Mouse (Mus musculus): ENCODE data around the gene Gm7247. TPM values are rescaled to one million over a fixed set of nuclear protein-coding genes. Genes with fewer than 3 reads are reported as not detected.
"Not testable (repeated sequence)": the region's sequence is repeated elsewhere in the genome, so short reads cannot be mapped to it uniquely, and the experiment has no call there.

The Gm7247 gene
- polyA plus RNA-seq, 1 experiment from 2014 or later, result not detected

DNA sequence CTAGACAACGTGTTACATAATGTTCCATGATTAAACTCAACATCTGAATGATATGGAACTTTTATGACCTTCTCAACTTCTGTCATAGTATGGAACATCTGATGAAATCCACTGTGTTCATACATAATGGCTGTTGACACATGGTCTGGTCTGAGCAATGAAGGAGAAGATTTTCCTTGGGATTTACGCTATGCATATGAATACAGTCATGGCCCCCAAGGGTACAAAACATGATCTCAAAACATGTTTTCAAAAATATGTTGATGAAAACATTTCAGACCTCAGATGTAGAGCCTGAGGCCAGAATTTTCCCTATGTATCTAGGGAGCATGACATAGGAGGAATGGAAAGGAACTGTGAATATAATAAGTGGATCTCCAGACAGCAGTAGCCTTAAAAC lies 90.0 kb downstream of the Gm7247 start, which contains the start of gene Vmn2r89:
Vmn2r89 (plus strand) TSS at position 301 of the 400 bp plus-strand sequence.
- not testable (repeated sequence) for H3K4me3 ChIP-seq (ENCODE audit: inconsistent target); H3K79me2 ChIP-seq (ENCODE audit: inconsistent target); H3K27ac ChIP-seq; H3K36me3 ChIP-seq (ENCODE audit: inconsistent target)
- 76% methylated on average over 2 of the region's 2 CpGs for WGBS (ENCODE audit: missing documents)

DNA sequence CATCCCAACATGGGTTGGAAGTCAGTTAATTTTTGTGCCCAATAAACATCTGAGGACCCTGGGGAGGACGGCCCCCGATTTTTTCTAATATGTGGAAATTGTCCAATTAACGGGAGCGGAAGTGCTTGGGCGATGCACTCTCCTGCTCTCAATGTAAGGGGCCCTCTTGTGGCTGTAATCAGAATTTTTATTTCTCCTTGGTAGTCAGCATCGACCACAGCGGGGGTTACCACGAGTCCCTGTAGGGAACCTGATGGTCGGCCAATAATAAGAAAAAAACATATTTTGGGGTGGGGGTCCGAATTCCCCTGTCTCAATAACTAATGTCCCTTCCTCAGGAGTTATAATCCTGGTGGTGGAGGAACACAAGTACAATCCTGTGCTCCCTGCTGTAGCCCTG lies 118.7 kb downstream of the Gm7247 start:
- not testable (repeated sequence) for H3K4me3 ChIP-seq (ENCODE audit: inconsistent target); H3K27ac ChIP-seq

GRCm38 (mm10) chr14:51481332-51482015 lies 119.9 kb downstream of the Gm7247 start:
- WGBS (ENCODE audit: missing documents), result 93% methylated on average over 12 of the region's 12 CpGs
- not testable (repeated sequence) for H3K36me3 ChIP-seq (ENCODE audit: inconsistent target); H3K27ac ChIP-seq; H3K4me3 ChIP-seq (ENCODE audit: inconsistent target); H3K79me2 ChIP-seq (ENCODE audit: inconsistent target)

More for the DNA sequence above, 118.7 kb downstream of the Gm7247 start:
- WGBS (ENCODE audit: missing documents), result 91% methylated on average over 10 of the region's 10 CpGs
- H3K36me3 ChIP-seq (ENCODE audit: inconsistent target); H3K79me2 ChIP-seq (ENCODE audit: inconsistent target): not testable (repeated sequence)

DNA sequence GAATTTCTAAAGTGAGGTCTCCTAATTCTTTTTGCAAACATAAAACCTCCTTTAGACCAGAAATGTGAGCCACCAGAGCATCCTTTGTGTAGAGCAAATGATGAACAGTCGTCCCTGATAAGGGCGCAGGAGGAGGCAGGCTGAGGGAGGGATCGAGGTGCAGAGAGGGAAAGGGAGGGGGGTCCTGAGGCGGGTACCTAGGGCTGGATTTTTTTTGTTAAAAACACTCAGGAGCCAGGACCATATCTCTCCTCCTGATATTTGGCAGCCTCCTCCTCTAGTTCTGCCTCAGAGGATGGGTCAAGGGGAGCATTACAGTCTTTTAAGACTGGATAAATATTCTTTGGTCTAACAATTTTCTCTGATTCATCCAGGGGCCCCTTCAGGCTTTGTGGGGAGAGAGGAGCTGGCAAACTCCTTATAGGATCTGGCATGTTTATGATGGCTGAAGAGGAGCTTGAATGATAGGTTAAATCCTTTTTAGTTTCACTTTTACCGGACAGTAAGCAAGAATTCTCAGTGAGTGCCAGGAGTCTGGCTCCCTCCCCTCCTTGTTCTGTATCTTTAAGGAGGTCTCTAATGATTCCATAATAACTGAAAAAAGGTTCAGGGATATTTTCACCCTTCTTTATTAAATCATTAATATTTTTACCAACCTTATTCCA lies 120.6 kb downstream of the Gm7247 start:
- WGBS (ENCODE audit: missing documents), result 93% methylated on average over 5 of the region's 5 CpGs
- Histone ChIP-seq H3K36me3 (ENCODE audit: inconsistent target) (no peaks in the 10 kb centered on the region), H3K79me2 (ENCODE audit: inconsistent target) (no peaks in the 10 kb centered on the region), H3K4me3 (ENCODE audit: inconsistent target) (no peak overlapping the region), H3K27ac (no peak overlapping the region)

DNA sequence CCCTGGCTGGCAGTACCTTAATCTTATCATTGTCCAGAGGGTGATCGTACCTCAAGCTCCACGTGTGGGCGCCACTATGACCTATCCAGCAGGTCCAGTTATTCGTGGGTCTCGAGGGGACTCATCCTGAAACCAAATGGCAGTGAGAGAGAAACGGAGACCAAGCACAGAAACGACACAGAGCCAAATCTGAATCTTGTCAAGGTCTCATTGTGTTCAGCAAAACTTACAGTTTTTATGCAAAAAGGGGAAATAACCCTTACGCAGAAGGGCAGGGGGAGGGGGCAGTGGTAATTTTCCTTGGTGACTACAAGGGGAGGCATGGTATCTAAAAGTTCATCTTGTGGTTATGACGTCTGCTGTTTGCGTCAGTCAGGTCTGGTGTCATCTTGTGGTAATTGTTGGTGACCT lies 121.4 kb downstream of the Gm7247 start:
- H3K36me3 ChIP-seq (ENCODE audit: inconsistent target); H3K79me2 ChIP-seq (ENCODE audit: inconsistent target); H3K27ac ChIP-seq; H3K4me3 ChIP-seq (ENCODE audit: inconsistent target): not testable (repeated sequence)
- WGBS (ENCODE audit: missing documents), result 67% methylated on average over 9 of the region's 10 CpGs

DNA sequence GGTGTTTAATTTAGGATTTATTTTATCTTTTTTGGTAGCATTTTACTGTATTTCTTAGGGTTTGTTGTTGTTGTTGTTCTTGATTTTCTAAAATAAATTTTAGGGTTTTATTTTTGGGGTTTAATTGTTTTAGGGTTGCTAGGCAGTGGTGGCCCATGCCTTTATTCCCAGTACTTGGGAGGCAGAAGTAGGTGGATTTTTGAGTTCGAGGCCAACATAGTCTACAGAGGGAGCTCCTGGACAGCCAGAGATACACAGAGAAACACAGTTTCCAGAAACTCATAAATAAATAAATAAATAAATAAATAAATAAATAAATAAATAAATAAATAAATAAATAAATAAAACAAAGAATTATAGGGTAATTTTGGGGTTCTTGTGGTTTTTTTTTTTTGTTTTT lies 122.1 kb downstream of the Gm7247 start:
- H3K4me3 ChIP-seq (ENCODE audit: inconsistent target), result no peak overlapping the region
- WGBS (ENCODE audit: missing documents), result 100% methylated on average over 1 of the region's 1 CpGs
- H3K36me3 ChIP-seq (ENCODE audit: inconsistent target), result no peaks in the 10 kb centered on the region
- H3K27ac ChIP-seq, result no peak overlapping the region
- no peaks in the 10 kb centered on the region for H3K79me2 ChIP-seq (ENCODE audit: inconsistent target)

DNA sequence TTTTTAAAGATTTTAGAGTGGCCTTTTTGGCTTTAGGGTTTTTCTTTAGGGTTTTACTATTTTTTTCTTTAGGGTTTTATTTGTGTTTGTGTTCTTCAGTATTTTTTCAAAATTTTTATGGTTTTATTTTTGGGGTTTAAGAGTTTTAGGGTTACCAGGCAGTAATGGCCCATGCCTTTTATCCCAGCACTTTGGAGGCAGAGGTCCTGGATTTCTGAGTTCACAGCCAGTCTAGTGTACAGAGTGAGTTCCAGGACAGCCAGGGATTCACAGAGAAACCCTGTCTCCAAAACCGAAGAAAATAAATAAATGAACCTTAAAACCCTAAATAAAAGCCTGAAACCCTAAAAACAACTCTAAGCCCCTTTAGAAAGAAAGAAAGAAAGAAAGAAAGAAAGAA lies 124.6 kb downstream of the Gm7247 start:
- H3K27ac ChIP-seq, result no peak overlapping the region
- H3K79me2 ChIP-seq (ENCODE audit: inconsistent target), result no peaks in the 10 kb centered on the region
- no peaks in the 10 kb centered on the region for H3K36me3 ChIP-seq (ENCODE audit: inconsistent target)
- H3K4me3 ChIP-seq (ENCODE audit: inconsistent target), result no peak overlapping the region
- 80% methylated on average over 1 of the region's 1 CpGs for WGBS (ENCODE audit: missing documents)

GRCm38 (mm10) chr14:51495781-51496180 lies 134.2 kb downstream of the Gm7247 start:
- no peaks in the 10 kb centered on the region for H3K79me2 ChIP-seq (ENCODE audit: inconsistent target)
- no peak overlapping the region for H3K27ac ChIP-seq
- 88% methylated on average over 2 of the region's 2 CpGs for WGBS (ENCODE audit: missing documents)
- no peaks in the 10 kb centered on the region for H3K36me3 ChIP-seq (ENCODE audit: inconsistent target)
- H3K4me3 ChIP-seq (ENCODE audit: inconsistent target), result no peak overlapping the region

DNA sequence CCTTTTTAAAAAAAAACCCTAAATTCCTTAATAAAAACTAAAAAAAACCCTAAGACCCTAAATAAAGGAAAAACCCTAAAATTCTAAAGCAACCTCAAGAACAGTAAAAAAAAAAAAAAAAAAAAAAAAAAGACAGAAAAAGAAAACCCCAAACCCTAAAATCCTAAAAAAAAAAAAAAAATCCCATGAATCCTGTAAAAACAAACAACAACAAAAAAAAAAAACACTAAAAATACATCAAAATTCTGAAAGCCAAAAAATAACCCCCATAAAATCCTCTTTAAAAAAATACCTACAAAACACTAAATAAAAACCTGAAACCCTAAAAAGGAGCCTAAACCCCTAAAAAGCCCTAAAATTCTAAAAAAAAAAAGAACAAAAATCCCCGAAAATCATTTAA lies 135.4 kb downstream of the Gm7247 start:
- 83% methylated on average over 1 of the region's 1 CpGs for WGBS (ENCODE audit: missing documents)

DNA sequence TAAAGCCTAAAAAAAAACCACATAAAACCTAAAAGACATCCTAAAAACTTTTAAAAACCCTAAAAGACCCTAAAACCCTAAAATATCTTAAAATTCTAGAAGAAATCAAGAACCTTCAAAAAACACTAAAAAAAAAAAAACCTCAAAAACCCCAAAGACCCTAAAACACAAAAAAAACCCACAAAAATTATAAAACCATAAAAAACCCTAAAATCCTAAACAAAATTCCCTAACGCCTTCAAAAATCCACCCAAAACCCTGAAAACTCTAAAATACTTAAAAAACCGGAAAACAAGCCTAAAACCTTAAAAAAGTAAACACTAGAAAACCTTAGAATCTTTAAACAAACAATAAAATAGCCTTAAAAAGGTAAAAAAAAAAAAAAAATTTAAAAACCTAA lies 136.4 kb downstream of the Gm7247 start:
- Histone ChIP-seq H3K36me3 (ENCODE audit: inconsistent target) (no peaks in the 10 kb centered on the region), H3K27ac (no peak overlapping the region), H3K79me2 (ENCODE audit: inconsistent target) (no peaks in the 10 kb centered on the region), H3K4me3 (ENCODE audit: inconsistent target) (no peak overlapping the region)
- 67% methylated on average over 2 of the region's 2 CpGs for WGBS (ENCODE audit: missing documents)

More for the DNA sequence above, 135.4 kb downstream of the Gm7247 start:
- Histone ChIP-seq H3K36me3 (ENCODE audit: inconsistent target) (no peaks in the 10 kb centered on the region), H3K27ac (no peak overlapping the region), H3K79me2 (ENCODE audit: inconsistent target) (no peaks in the 10 kb centered on the region), H3K4me3 (ENCODE audit: inconsistent target) (no peak overlapping the region)

GRCm38 (mm10) chr14:51499707-51500275 lies 138.2 kb downstream of the Gm7247 start:
- H3K4me3 ChIP-seq (ENCODE audit: inconsistent target), result no peak overlapping the region
- 71% methylated on average over 2 of the region's 2 CpGs for whole genome bisulfite sequencing (ENCODE audit: missing documents)
- H3K79me2 ChIP-seq (ENCODE audit: inconsistent target), result no peaks in the 10 kb centered on the region
- H3K36me3 ChIP-seq (ENCODE audit: inconsistent target), result no peaks in the 10 kb centered on the region
- H3K27ac ChIP-seq, result no peak overlapping the region

- H3K27ac ChIP-seq, result no peak overlapping the region
- no peaks in the 10 kb centered on the region for H3K36me3 ChIP-seq (ENCODE audit: inconsistent target)
- WGBS (ENCODE audit: missing documents), result 27% methylated on average over 4 of the region's 4 CpGs
- H3K79me2 ChIP-seq (ENCODE audit: inconsistent target), result no peaks in the 10 kb centered on the region
- no peak overlapping the region for H3K4me3 ChIP-seq (ENCODE audit: inconsistent target)
Observed at GRCm38 (mm10) chr14:51500461-51500860, 138.9 kb downstream of the Gm7247 start.

GRCm38 (mm10) chr14:51507416-51507815 lies 145.9 kb downstream of the Gm7247 start:
- WGBS (ENCODE audit: missing documents), result 97% methylated on average over 8 of the region's 8 CpGs
- Histone ChIP-seq H3K27ac (no peak overlapping the region), H3K36me3 (ENCODE audit: inconsistent target) (no peaks in the 10 kb centered on the region), H3K4me3 (ENCODE audit: inconsistent target) (no peak overlapping the region), H3K79me2 (ENCODE audit: inconsistent target) (no peaks in the 10 kb centered on the region)

GRCm38 (mm10) chr14:51552490-51552889 lies 190.9 kb downstream of the Gm7247 start, which contains the start of gene Gm5622:
TSS of gene Gm5622 (plus strand) at chr14:51552790.
- no peaks in the 10 kb centered on the region for H3K79me2 ChIP-seq (ENCODE audit: inconsistent target)
- H3K27ac ChIP-seq, result no peak within 1 kb of the TSS
- H3K36me3 ChIP-seq (ENCODE audit: inconsistent target), result no peaks in the 10 kb centered on the region
- H3K4me3 ChIP-seq (ENCODE audit: inconsistent target), result no peak within 1 kb of the TSS
- 92% methylated on average over 4 of the region's 4 CpGs for WGBS (ENCODE audit: missing documents)

GRCm38 (mm10) chr14:51573963-51574362 lies 212.4 kb downstream of the Gm7247 start, which contains the start of gene Gm17175:
TSS of gene Gm17175 (minus strand) at chr14:51574063.
- not testable (repeated sequence) for H3K79me2 ChIP-seq (ENCODE audit: inconsistent target); H3K36me3 ChIP-seq (ENCODE audit: inconsistent target); H3K27ac ChIP-seq; H3K4me3 ChIP-seq (ENCODE audit: inconsistent target)
- 100% methylated on average over 2 of the region's 2 CpGs for WGBS (ENCODE audit: missing documents)
